Mouse (Mus musculus): Measurements from ENCODE around the gene Ate1. TPM values are rescaled to one million over a fixed set of nuclear protein-coding genes. Genes with fewer than 3 reads are reported as not detected.

Ate1 gene
- 69.5 and 78.2 TPM in 2 replicates for polyA plus RNA-seq (2015; fragmentation: Nextera tagmentation; extraction: Ambion mirVana)

DNA sequence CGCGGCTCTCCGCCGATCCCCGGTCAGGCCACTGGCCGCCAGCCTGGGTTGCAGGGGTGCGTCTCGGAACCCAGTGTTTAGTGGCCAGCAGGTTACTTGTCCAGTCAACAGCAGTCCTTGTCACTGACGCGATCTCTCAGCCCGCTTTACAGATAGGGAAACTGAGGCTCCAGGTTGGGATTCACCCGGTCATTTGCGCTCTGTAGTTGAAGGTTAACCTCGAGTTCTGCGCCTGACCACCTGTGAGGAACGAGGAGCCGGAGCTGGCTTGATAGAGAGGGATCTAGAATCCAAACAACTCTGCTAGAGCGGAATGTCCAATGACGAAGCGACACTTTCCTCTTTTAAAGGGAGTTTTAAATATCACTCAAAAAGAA, at the start of gene Ate1:
Gene Ate1, minus strand, starts transcription at position 321 of the 377 bp plus-strand sequence.
- ATAC-seq: no peak
- H3K9me3 ChIP-seq (ENCODE audit: low read length): no peaks in the 10 kb centered on the region
- peak within 1 kb of the TSS; percentile 85 for H3K4me2 ChIP-seq (replicated peaks; ENCODE audit: low read depth, low read length)
- peak within 1 kb of the TSS; percentile 95 for H3K9ac ChIP-seq (replicated peaks; ENCODE audit: low read depth)
- peaks cover 7% of the 10 kb centered on the region; the same call in 1 of the 2 replicates for H3K4me1 ChIP-seq (ENCODE audit: insufficient read depth, low read depth, low read length)
- DNase-seq (ENCODE audit: low spot score): no peak
- no peaks in the 10 kb centered on the region for H3K36me3 ChIP-seq (ENCODE audit: insufficient read depth, low read length)
- peak within 1 kb of the TSS; percentile 98 for H3K27ac ChIP-seq (ENCODE audit: low read length)
- H3K4me3 ChIP-seq (ENCODE audit: low read depth, low read length): peak within 1 kb of the TSS; percentile 88
- 6% methylated on average over 20 of the region's 20 CpGs for WGBS
- TF ChIP-seq EP300 (IDR thresholded peaks at IDR 0.05) (no peak), CTCF (IDR thresholded peaks at IDR 0.05) (no peak)
- H3K27me3 ChIP-seq (replicated peaks; ENCODE audit: insufficient read depth, low read length): no peaks in the 10 kb centered on the region

DNA sequence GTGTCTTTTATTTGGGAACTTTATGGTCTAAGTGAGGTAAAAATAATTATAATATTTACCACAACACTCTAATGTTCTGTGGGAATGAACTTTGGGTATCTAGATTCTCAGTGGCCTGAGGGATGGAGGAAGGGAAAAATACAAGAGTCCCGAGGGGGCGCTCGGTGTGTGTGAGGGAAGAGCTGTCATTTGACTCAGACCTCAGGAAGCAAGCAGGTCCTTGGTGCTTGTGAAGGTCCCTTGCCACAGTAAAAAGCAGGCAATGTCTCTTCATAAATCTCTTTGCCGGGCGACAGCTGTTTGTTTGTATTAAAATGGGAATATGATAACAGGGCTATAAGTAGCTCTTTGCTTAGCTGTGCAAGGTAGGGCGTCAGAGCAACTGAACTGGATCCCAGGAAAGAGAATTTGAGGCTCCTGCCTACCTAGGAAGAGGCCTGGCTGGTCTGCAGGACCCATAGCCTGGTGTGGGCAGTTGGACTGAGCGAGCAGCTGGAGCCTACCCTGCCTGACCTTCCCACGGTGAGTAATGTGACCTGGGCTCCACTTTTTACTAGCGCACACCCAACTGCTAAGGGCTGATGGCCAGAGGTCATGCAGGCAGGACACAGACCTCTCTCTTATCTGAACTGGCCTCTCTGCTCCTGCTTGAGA, 48.7 kb upstream of the Ate1 start:
- H3K27me3 ChIP-seq (replicated peaks; ENCODE audit: insufficient read depth, low read length): no peaks in the 10 kb centered on the region
- TF ChIP-seq CTCF (IDR thresholded peaks at IDR 0.05) (no peak), EP300 (IDR thresholded peaks at IDR 0.05) (no peak)
- H3K36me3 ChIP-seq (ENCODE audit: insufficient read depth, low read length): no peaks in the 10 kb centered on the region
- no peak for ATAC-seq
- H3K27ac ChIP-seq (ENCODE audit: low read length): no peak overlapping the region
- 35% methylated on average over 9 of the region's 9 CpGs for WGBS
- no peak overlapping the region for H3K9ac ChIP-seq (replicated peaks; ENCODE audit: low read depth)
- H3K4me3 ChIP-seq (ENCODE audit: low read depth, low read length): no peak overlapping the region
- H3K4me1 ChIP-seq (ENCODE audit: insufficient read depth, low read depth, low read length): no peaks in the 10 kb centered on the region
- DNase-seq (ENCODE audit: low spot score): no peak
- no peak overlapping the region for H3K4me2 ChIP-seq (replicated peaks; ENCODE audit: low read depth, low read length)
- H3K9me3 ChIP-seq (ENCODE audit: low read length): no peaks in the 10 kb centered on the region

DNA sequence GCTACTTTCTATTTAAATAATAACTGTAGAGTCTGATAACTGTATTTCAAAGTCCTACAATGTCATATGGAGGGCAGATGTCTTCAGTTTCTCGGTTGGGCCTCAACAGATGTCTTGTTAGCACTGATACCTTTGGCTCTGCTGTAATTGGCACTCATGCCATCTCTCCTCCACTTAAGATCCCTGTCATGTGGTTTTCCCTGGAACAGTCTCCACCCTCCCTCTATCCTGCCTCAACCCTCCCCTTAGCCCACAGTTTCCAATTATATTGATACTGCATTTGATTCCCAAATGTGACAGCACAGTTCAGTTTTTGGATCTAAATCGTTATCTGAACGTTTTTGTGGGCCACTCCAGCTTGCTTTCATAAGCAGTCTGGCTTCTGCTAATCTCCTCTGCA, 44.4 kb upstream of the Ate1 start:
- TF ChIP-seq CTCF (IDR thresholded peaks at IDR 0.05) (no peak), EP300 (IDR thresholded peaks at IDR 0.05) (no peak)
- Histone ChIP-seq H3K4me2 (replicated peaks; ENCODE audit: low read depth, low read length) (no peak overlapping the region), H3K27ac (ENCODE audit: low read length) (no peak overlapping the region), H3K4me1 (ENCODE audit: insufficient read depth, low read depth, low read length) (no peaks in the 10 kb centered on the region), H3K36me3 (ENCODE audit: insufficient read depth, low read length) (no peaks in the 10 kb centered on the region), H3K9me3 (ENCODE audit: low read length) (no peaks in the 10 kb centered on the region), H3K27me3 (replicated peaks; ENCODE audit: insufficient read depth, low read length) (no peaks in the 10 kb centered on the region), H3K4me3 (ENCODE audit: low read depth, low read length) (no peak overlapping the region), H3K9ac (replicated peaks; ENCODE audit: low read depth) (no peak overlapping the region)
- ATAC-seq: no peak
- 57% methylated on average over 3 of the region's 3 CpGs for WGBS
- no peak for DNase-seq (ENCODE audit: low spot score)

- Histone ChIP-seq H3K4me1 (ENCODE audit: insufficient read depth, low read depth, low read length) (no peaks in the 10 kb centered on the region), H3K4me3 (ENCODE audit: low read depth, low read length) (no peak overlapping the region), H3K36me3 (ENCODE audit: insufficient read depth, low read length) (no peaks in the 10 kb centered on the region), H3K9me3 (ENCODE audit: low read length) (no peaks in the 10 kb centered on the region), H3K27ac (ENCODE audit: low read length) (no peak overlapping the region), H3K9ac (replicated peaks; ENCODE audit: low read depth) (no peak overlapping the region), H3K4me2 (replicated peaks; ENCODE audit: low read depth, low read length) (no peak overlapping the region), H3K27me3 (replicated peaks; ENCODE audit: insufficient read depth, low read length) (no peaks in the 10 kb centered on the region)
- DNase-seq (ENCODE audit: low spot score): no peak
- no peak for ATAC-seq
- no peak for TF ChIP-seq CTCF (IDR thresholded peaks at IDR 0.05)
- TF ChIP-seq EP300 (IDR thresholded peaks at IDR 0.05): no peak
- WGBS: 49% methylated on average over 4 of the region's 4 CpGs
Observed at GRCm38 (mm10) chr7:130563880-130564279, 43.7 kb upstream of the Ate1 start.

- TF ChIP-seq CTCF (IDR thresholded peaks at IDR 0.05): no peak
- TF ChIP-seq EP300 (IDR thresholded peaks at IDR 0.05): no peak
- DNase-seq (ENCODE audit: low spot score) (no peak), ATAC-seq (no peak)
- Histone ChIP-seq H3K4me3 (ENCODE audit: low read depth, low read length) (no peak overlapping the region), H3K4me1 (ENCODE audit: insufficient read depth, low read depth, low read length) (no peaks in the 10 kb centered on the region), H3K4me2 (replicated peaks; ENCODE audit: low read depth, low read length) (no peak overlapping the region), H3K36me3 (ENCODE audit: insufficient read depth, low read length) (no peaks in the 10 kb centered on the region), H3K27me3 (replicated peaks; ENCODE audit: insufficient read depth, low read length) (no peaks in the 10 kb centered on the region), H3K9me3 (ENCODE audit: low read length) (no peaks in the 10 kb centered on the region), H3K27ac (ENCODE audit: low read length) (no peak overlapping the region), H3K9ac (replicated peaks; ENCODE audit: low read depth) (no peak overlapping the region)
- 90% methylated on average over 4 of the region's 4 CpGs for WGBS
Observed at GRCm38 (mm10) chr7:130563276-130563675, 43.1 kb upstream of the Ate1 start.

DNA sequence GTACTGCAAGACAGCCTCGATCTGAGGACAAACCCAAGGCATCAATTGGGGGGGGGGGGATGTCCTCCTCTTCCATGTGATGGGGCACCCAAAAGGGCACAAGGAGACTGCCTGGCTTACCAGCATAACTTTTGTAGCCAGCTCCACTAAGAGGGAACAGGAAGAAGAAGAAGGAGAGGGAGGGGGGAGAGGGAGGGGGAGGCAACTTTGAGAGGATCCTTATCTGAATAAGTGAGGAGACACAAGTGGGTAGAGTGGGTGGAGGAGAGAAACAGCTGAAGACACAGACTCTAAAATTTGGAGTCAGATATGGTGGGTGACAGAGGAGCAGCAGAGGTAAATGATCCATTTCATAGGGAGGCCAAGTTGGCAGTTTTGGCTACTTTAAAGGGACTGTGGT, 40.8 kb upstream of the Ate1 start:
- Histone ChIP-seq H3K36me3 (ENCODE audit: insufficient read depth, low read length) (no peaks in the 10 kb centered on the region), H3K4me2 (replicated peaks; ENCODE audit: low read depth, low read length) (no peak overlapping the region), H3K4me1 (ENCODE audit: insufficient read depth, low read depth, low read length) (no peaks in the 10 kb centered on the region), H3K9me3 (ENCODE audit: low read length) (no peaks in the 10 kb centered on the region), H3K27ac (ENCODE audit: low read length) (no peak overlapping the region), H3K27me3 (replicated peaks; ENCODE audit: insufficient read depth, low read length) (no peaks in the 10 kb centered on the region), H3K9ac (replicated peaks; ENCODE audit: low read depth) (no peak overlapping the region), H3K4me3 (ENCODE audit: low read depth, low read length) (no peak overlapping the region)
- 100% methylated on average over 1 of the region's 1 CpGs for WGBS
- DNase-seq (ENCODE audit: low spot score) (no peak), ATAC-seq (no peak)
- TF ChIP-seq EP300 (IDR thresholded peaks at IDR 0.05): no peak
